Mouse (Mus musculus): Measurements from ENCODE around the gene Xirp1.

Xirp1 gene

DNA sequence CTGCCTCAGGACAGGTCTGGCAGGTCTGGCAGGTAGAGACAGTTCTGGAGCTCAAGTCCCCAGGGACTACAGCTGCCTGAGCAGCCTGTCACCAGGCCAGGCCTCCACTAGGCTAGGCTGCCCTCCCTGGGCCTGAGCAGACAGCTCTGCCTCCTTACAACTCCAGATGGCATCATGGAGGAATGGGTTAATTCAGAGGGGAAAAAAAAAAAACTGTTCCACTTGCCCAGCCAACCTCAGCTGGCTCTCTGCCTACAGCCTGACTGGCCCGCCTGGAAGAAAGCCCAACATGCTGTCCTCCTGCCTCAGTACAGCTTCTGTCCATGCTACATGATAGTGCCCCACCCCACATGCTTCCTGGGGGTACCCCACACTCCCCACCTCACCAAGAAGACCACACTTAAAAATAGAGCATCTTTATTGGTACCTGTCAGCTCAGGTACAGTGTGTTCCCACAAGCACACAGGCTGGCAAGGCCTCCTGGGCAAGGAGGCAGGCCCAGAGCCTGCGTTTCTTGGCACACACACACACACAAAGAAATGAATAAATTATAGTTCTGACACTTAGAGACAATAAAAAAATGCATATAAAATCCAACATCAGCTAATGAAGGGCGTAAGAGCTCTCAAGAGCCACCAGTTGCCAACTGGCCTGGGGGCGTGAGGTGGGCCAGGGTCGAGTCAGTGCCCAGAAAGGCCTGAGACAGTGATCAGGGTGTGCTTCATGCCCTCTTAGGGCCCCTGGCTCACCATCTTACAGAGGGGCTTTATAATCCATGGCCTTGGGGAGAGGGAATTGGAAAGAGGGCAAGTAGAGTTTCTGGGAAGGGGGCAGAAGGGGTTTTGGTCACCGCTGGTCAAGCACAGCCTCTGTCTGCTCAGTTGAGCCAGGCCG is 52.4 kb downstream of the Xirp1 start:
- DNase-seq (ENCODE audit: low spot score) = no peak

DNA sequence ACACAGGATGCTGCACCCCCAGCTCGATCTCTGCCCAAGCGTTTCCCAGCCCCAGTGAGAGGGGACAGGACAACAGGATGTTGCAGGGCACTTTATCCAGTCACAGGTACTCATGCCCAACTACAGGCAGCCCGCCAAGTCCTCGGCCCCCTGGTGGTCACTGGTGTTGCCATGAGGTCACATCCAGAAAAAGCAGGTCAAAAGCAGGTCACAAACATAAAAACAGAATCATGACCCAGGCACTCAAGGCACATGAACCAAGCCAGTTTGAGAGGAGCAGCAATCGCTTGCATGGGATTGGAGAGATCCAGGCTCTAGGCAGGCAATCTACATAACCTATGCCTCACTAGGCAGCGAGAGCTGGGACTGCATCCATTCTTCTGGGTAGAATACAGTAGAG is 53.2 kb downstream of the Xirp1 start:
- DNase-seq (ENCODE audit: low spot score) = peak; percentile 72

- no peak for DNase-seq (ENCODE audit: low spot score)
Observed at GRCm38 (mm10) chr9:119969811-119970210, 53.6 kb downstream of the Xirp1 start.

- no peak for DNase-seq (ENCODE audit: low spot score)
Observed at GRCm38 (mm10) chr9:119966221-119966910, 57.0 kb downstream of the Xirp1 start.

GRCm38 (mm10) chr9:119965186-119965585 is 58.2 kb downstream of the Xirp1 start:
- DNase-seq (ENCODE audit: low spot score) = no peak

DNA sequence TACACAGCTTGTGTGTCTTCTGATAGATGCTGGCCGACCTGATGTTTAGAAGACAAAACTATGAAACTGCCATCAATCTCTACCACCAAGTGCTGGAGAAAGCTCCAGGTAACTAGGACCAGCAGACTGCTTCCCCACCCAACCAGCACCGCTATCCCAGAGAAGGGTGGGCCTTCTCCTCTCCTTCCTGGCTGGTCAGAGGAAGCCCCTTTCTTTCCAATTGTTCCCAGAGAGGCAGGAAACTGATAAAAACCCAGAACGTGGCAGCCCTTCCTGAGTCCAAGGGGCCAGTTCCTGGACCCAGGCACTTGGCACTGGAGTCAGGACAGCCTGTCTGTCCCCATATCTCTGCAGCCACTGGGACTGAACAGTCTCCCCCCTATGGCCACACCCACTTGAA is 59.2 kb downstream of the Xirp1 start:
- no peak for DNase-seq (ENCODE audit: low spot score)

Measured in urinary bladder, postnatal 25 days (tissue).